Mouse (Mus musculus) retina, postnatal 1 day (tissue): ENCODE results near the gene Tmem179b.
A peak's percentile ranks its signal among the peaks of the same experiment; 100 is the strongest.
"Not testable (repeated sequence)": the region's sequence is repeated elsewhere in the genome, so short reads cannot be mapped to it uniquely, and the experiment has no call there.

Experiments used
- DNase-seq: peaks from one replicate; pipeline ENCODE4 v3.0.0-alpha.2; 2012

Tmem179b gene

GRCm38 (mm10) chr19:8774951-8775421, 719 bp upstream of the Tmem179b start:
- no peak for DNase-seq

GRCm38 (mm10) chr19:8773409-8773808, 858 bp downstream of the Tmem179b start:
- no peak for DNase-seq

GRCm38 (mm10) chr19:8772996-8773395, 1.3 kb downstream of the Tmem179b start:
- DNase-seq: no peak

GRCm38 (mm10) chr19:8770567-8771270, 3.5 kb downstream of the Tmem179b start, which contains the start of gene Tmem223:
Gene Tmem223 (plus strand): TSS chr19:8770996.
- peak; percentile 87 for DNase-seq

DNA sequence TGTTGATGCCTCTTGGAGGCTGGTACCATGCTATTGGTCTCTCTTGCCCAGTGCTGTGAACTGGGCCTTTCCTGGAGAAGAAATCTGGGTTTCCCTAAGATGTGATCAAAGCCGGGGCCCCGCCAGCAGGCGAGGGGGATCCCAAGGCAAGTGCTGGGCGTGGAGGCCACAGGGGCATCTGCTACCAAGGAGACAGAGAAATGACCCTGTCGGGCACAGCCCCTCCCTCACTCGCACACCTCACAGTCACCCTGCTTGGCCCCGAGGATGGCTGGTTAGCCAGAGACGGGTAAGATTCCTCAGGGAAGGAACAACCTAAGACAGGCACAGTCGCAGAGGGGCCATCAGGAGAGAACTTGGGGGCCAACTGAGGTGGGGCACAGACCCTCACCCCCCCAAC, 8.7 kb downstream of the Tmem179b start:
- DNase-seq: no peak

GRCm38 (mm10) chr19:8763276-8763675, 11.0 kb downstream of the Tmem179b start:
- DNase-seq: no peak

GRCm38 (mm10) chr19:8760757-8761156, 13.5 kb downstream of the Tmem179b start:
- DNase-seq: no peak

GRCm38 (mm10) chr19:8758899-8759298, 15.4 kb downstream of the Tmem179b start:
- DNase-seq: no peak

DNA sequence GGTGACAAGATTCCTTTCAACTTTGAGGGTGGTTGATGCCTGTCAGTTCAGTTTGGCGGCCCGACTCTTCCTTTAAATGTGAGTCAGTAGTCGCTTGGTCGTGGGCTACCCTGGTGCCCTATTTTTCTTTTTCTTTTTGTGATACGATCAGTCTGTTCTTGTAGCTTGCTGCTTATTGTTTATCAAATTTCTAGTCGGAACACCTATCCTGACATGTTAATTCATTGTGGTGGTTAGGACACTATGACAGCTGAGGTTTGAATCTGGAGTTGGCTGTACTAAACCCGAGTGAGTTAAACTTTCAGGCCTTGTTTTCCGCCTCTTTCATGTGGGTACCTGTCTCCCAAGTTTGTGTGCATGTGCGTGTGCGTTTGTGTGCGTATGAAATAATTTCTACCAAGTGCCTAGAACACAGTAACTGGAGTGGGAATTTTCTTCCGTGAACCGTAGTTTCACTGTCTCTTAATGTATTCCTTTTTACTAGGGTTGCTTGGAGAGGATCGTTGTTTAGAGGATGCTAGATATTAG, 16.7 kb downstream of the Tmem179b start:
- DNase-seq: no peak

GRCm38 (mm10) chr19:8756635-8757387, 17.5 kb downstream of the Tmem179b start, which contains the start of gene Nxf1:
Gene Nxf1 (plus strand): TSS chr19:8757073.
- peak; percentile 95 for DNase-seq

- DNase-seq: no peak
Measured at GRCm38 (mm10) chr19:8755652-8756051, 18.6 kb downstream of the Tmem179b start.

- peak; percentile 53 for DNase-seq
Measured at GRCm38 (mm10) chr19:8747368-8747767, 26.9 kb downstream of the Tmem179b start.

DNA sequence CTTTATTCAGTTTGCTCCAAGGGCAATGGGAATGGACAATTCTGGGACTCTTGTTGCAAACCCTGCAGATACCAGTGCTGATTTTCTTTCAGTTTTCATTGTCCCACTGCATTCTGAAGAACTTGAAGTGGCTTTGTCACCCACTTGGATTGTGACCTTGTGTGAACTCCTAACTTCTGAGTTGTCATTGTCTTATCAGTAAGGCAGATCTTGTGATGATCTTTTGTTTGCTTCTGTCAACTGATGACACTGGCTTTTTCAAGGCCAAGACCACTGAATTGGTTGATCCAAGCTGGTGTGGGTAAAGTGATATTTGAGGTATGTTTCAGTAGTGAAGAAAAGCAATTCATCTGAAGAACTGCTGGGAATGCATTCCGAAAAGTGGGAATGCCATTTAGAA, 28.9 kb downstream of the Tmem179b start:
- no peak for DNase-seq

- DNase-seq: no peak
Measured at GRCm38 (mm10) chr19:8742176-8742575, 32.1 kb downstream of the Tmem179b start.

DNA sequence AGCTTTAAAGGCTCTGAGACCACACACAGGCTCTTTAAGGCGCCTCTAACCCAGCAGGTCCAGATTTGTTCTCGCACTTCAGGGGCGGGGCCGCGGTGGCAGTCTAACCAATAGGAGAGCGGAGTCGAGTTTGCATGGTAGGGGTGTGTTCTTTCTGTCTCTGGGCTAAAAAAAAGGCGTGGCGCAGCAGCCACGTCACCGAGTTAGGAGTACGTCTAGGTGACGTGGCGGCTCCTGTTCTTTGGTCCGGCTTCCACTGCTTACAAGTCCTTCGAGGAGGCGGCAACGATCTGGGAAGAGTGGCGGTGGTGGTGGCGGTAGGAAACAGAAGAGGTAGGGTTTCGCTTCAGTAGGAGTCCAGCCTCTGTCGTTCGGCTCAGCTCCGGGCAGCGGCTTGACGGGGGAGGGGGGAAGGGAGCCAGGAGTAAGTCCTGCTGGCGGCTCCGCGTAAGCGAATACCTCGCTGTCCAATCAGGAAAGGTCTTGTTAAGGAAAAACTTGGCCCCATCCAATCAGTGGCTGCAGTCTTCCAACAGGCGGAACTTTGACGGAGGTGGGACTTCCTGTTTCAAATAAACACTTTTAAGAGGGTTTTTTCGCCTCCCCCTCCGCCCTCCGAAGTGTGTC, 32.9 kb downstream of the Tmem179b start, which contains the start of gene Stx5a:
Gene Stx5a, plus strand, starts transcription at position 171 of the 627 bp plus-strand sequence.
- peak; percentile 99 for DNase-seq

GRCm38 (mm10) chr19:8740603-8741002, 33.7 kb downstream of the Tmem179b start, which contains the start of gene 1700092M07Rik:
Gene 1700092M07Rik (plus strand): TSS chr19:8740718.
- no peak for DNase-seq

- DNase-seq: no peak
Measured at GRCm38 (mm10) chr19:8739646-8740045, 34.6 kb downstream of the Tmem179b start.

DNA sequence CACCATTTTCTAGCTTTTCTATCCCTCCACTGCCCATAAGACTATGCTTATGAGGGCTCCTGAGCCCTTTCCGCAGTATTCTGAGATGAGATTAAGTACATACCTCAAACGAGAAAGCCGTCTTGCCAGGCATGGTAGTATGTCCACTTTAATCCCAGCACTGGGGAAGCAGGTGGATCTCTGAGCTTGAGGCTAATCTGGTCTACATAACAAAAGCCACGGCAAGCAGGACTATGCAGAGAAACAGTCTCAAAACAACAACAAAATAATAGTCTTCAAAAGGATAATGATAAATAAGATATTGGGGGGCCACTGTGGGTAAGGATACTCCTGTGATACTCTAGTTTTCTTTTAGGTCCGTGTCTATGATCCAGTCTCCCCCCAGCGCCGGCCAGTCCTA, 35.4 kb downstream of the Tmem179b start:
- DNase-seq: no peak

DNA sequence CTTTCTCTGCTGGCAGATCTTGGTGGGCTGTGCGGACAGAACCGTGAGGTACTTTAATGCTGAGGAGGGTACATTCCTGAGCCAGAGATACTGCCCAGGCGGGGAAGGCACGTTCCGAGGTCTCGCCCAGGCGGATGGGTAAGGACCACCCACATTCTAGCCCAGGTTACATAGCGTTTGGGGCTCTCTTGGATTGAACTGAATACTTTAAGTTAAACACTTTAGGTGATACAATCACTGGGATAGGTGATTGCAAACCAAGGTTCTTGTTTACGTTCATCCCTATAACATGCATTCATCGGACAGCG, 38.2 kb downstream of the Tmem179b start:
- DNase-seq: no peak

GRCm38 (mm10) chr19:8735389-8736159, 38.7 kb downstream of the Tmem179b start, which contains the start of gene Wdr74:
Gene Wdr74 (plus strand): TSS chr19:8735827.
- peak; percentile 96 for DNase-seq

DNA sequence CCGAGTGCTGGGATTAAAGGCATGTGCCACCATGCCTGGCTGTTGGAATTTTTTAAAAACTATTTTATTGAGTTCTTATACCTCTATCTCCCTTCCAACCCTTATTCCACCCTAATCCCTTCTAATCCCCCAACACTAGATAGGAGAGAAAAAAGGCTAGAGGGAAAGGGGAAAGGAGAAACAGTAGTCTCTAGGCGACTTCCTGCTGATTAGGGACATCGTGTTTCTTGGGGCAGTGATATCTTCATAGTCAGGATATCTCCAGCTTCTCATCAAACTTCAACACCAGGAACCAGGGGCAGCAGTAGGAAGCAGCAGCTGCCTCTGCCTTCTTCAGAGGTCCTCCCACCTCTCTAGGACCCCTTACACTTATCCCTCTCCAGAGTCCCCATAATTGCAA, 39.9 kb downstream of the Tmem179b start:
- no peak for DNase-seq

DNA sequence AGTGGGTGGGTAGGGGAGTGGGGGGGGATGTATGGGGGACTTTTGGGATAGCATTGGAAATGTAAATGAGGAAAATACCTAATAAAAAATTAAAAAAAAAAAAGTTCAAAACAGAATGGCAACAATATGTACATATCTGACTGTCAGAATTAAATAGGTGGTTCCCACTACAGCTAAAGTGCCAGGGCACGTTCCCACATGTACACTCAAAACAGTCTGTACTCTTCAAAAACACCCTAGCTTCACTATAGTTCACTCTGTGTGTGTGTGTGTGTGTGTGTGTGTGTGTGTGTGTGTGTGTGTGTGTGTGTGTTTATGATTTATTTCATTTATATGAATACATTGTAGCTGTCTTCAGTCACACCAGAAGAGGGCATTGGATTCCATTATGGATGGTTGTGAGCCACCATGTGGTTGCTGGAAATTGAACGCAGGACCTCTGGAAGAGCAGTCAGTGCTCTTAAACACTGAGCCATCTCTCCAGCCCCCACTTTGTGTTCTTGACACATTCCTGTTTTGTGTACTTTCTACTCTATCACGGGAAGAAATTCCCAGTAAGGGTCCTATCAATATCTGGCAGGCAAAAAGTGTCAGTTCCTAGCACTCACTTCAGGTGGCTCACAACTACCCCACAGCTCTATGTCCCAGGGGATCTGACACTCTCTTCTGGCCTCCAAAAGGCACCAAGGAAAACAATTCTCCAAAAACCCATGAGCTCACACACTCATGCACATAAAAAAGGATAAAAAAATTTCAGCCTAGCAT, 45.8 kb downstream of the Tmem179b start:
- not testable (repeated sequence) for DNase-seq
